Mouse (Mus musculus): Measurements from ENCODE around the gene Atp8b4. TPM values are rescaled to one million over a fixed set of nuclear protein-coding genes. Genes with fewer than 3 reads are reported as not detected.

The Atp8b4 gene
- polyA plus RNA-seq, 1 experiment from 2014 or later = 0.20 TPM

DNA sequence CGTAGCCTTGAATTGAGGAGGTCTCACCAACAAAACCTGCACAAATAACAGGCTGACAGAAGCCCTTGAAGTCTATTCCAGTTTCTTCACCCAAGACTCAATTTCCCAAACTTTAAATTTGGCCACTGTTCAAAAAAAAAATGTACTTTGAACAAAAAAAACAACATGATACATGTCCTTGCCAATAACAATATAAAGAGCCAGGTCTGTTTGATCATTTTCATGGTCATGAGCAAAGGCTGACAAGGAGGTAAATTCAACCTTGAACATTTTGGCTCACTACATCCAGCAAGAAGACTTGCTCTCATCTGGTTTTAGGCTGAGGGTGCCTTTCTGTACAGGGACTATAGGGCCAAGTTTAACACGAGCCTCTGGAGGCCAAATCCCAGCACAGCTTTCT, 83.7 kb downstream of the Atp8b4 start:
- WGBS = 77% methylated on average over 2 of the region's 2 CpGs
- ATAC-seq (ENCODE audit: insufficient number of reproducible peaks, insufficient read depth, low FRiP score, low read depth) = no peak
- Histone ChIP-seq H3K27me3 (ENCODE audit: control insufficient read depth, insufficient read depth, low read length) (no peaks in the 10 kb centered on the region), H3K9ac (replicated peaks; ENCODE audit: low read depth, low read length) (no peak overlapping the region), H3K4me1 (ENCODE audit: control insufficient read depth, insufficient read depth, low read length) (no peaks in the 10 kb centered on the region), H3K4me3 (ENCODE audit: low read depth, low read length) (no peak overlapping the region), H3K27ac (ENCODE audit: low read length) (no peak overlapping the region), H3K4me2 (replicated peaks; ENCODE audit: low read depth, low read length) (no peak overlapping the region), H3K9me3 (ENCODE audit: control insufficient read depth, low read depth, low read length) (no peaks in the 10 kb centered on the region), H3K36me3 (ENCODE audit: control insufficient read depth, insufficient read depth, low read length) (no peaks in the 10 kb centered on the region)

DNA sequence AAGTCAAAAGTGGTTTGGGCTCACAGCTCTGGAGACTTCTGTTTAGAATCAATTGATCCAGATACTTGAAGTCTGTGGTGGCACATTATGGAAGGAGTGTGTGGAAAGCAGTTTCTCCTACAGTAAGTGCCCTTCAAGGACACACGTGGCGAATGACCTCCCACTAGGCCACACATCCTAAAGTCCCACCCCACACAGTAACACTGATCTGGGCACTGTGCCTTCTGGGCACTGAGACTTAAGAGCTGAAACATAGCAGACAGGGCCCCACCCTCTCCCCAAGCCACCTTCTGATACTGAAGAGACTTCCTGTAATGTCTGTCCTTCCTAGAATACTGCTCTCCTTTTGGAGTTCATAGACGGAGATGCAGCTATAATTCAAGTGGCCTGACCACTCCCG, 84.5 kb downstream of the Atp8b4 start:
- ATAC-seq (ENCODE audit: insufficient number of reproducible peaks, insufficient read depth, low FRiP score, low read depth) = no peak
- Histone ChIP-seq H3K27ac (ENCODE audit: low read length) (no peak overlapping the region), H3K4me2 (replicated peaks; ENCODE audit: low read depth, low read length) (no peak overlapping the region), H3K9ac (replicated peaks; ENCODE audit: low read depth, low read length) (no peak overlapping the region), H3K36me3 (ENCODE audit: control insufficient read depth, insufficient read depth, low read length) (no peaks in the 10 kb centered on the region), H3K27me3 (ENCODE audit: control insufficient read depth, insufficient read depth, low read length) (no peaks in the 10 kb centered on the region), H3K9me3 (ENCODE audit: control insufficient read depth, low read depth, low read length) (no peaks in the 10 kb centered on the region), H3K4me1 (ENCODE audit: control insufficient read depth, insufficient read depth, low read length) (no peaks in the 10 kb centered on the region), H3K4me3 (ENCODE audit: low read depth, low read length) (no peak overlapping the region)
- WGBS = 83% methylated on average over 4 of the region's 4 CpGs

GRCm38 (mm10) chr2:126412759-126413158, 87.7 kb downstream of the Atp8b4 start:
- no peak overlapping the region for H3K27ac ChIP-seq (ENCODE audit: low read length)
- H3K4me1 ChIP-seq (ENCODE audit: control insufficient read depth, insufficient read depth, low read length) = no peaks in the 10 kb centered on the region
- no peak overlapping the region for H3K4me2 ChIP-seq (replicated peaks; ENCODE audit: low read depth, low read length)
- H3K36me3 ChIP-seq (ENCODE audit: control insufficient read depth, insufficient read depth, low read length) = no peaks in the 10 kb centered on the region
- no peak for ATAC-seq (ENCODE audit: insufficient number of reproducible peaks, insufficient read depth, low FRiP score, low read depth)
- no peak overlapping the region for H3K4me3 ChIP-seq (ENCODE audit: low read depth, low read length)
- H3K9me3 ChIP-seq (ENCODE audit: control insufficient read depth, low read depth, low read length) = no peaks in the 10 kb centered on the region
- no peaks in the 10 kb centered on the region for H3K27me3 ChIP-seq (ENCODE audit: control insufficient read depth, insufficient read depth, low read length)
- H3K9ac ChIP-seq (replicated peaks; ENCODE audit: low read depth, low read length) = no peak overlapping the region

- no peak overlapping the region for H3K9ac ChIP-seq (replicated peaks; ENCODE audit: low read depth, low read length)
- H3K4me3 ChIP-seq (ENCODE audit: low read depth, low read length) = no peak overlapping the region
- 92% methylated on average over 2 of the region's 2 CpGs for WGBS
- H3K4me1 ChIP-seq (ENCODE audit: control insufficient read depth, insufficient read depth, low read length) = no peaks in the 10 kb centered on the region
- no peaks in the 10 kb centered on the region for H3K36me3 ChIP-seq (ENCODE audit: control insufficient read depth, insufficient read depth, low read length)
- no peaks in the 10 kb centered on the region for H3K27me3 ChIP-seq (ENCODE audit: control insufficient read depth, insufficient read depth, low read length)
- H3K4me2 ChIP-seq (replicated peaks; ENCODE audit: low read depth, low read length) = no peak overlapping the region
- no peak for ATAC-seq (ENCODE audit: insufficient number of reproducible peaks, insufficient read depth, low FRiP score, low read depth)
- no peak overlapping the region for H3K27ac ChIP-seq (ENCODE audit: low read length)
- no peaks in the 10 kb centered on the region for H3K9me3 ChIP-seq (ENCODE audit: control insufficient read depth, low read depth, low read length)
Observed at GRCm38 (mm10) chr2:126399454-126399853, 101.0 kb downstream of the Atp8b4 start.

- 58% methylated on average over 2 of the region's 2 CpGs for whole genome bisulfite sequencing
- no peak overlapping the region for H3K27ac ChIP-seq (ENCODE audit: low read length)
Observed at GRCm38 (mm10) chr2:126399017-126399416, 101.5 kb downstream of the Atp8b4 start.

GRCm38 (mm10) chr2:126398216-126398615, 102.3 kb downstream of the Atp8b4 start:
- ATAC-seq (ENCODE audit: insufficient number of reproducible peaks, insufficient read depth, low FRiP score, low read depth) = no peak
- Histone ChIP-seq H3K9me3 (ENCODE audit: control insufficient read depth, low read depth, low read length) (no peaks in the 10 kb centered on the region), H3K4me3 (ENCODE audit: low read depth, low read length) (no peak overlapping the region), H3K36me3 (ENCODE audit: control insufficient read depth, insufficient read depth, low read length) (no peaks in the 10 kb centered on the region), H3K9ac (replicated peaks; ENCODE audit: low read depth, low read length) (no peak overlapping the region), H3K4me1 (ENCODE audit: control insufficient read depth, insufficient read depth, low read length) (no peaks in the 10 kb centered on the region), H3K4me2 (replicated peaks; ENCODE audit: low read depth, low read length) (no peak overlapping the region), H3K27me3 (ENCODE audit: control insufficient read depth, insufficient read depth, low read length) (no peaks in the 10 kb centered on the region), H3K27ac (ENCODE audit: low read length) (no peak overlapping the region)
- 74% methylated on average over 2 of the region's 2 CpGs for WGBS

More at GRCm38 (mm10) chr2:126399017-126399416, 101.5 kb downstream of the Atp8b4 start:
- Histone ChIP-seq H3K9me3 (ENCODE audit: control insufficient read depth, low read depth, low read length) (no peaks in the 10 kb centered on the region), H3K27me3 (ENCODE audit: control insufficient read depth, insufficient read depth, low read length) (no peaks in the 10 kb centered on the region), H3K4me1 (ENCODE audit: control insufficient read depth, insufficient read depth, low read length) (no peaks in the 10 kb centered on the region), H3K9ac (replicated peaks; ENCODE audit: low read depth, low read length) (no peak overlapping the region), H3K4me2 (replicated peaks; ENCODE audit: low read depth, low read length) (no peak overlapping the region), H3K4me3 (ENCODE audit: low read depth, low read length) (no peak overlapping the region), H3K36me3 (ENCODE audit: control insufficient read depth, insufficient read depth, low read length) (no peaks in the 10 kb centered on the region)
- no peak for ATAC-seq (ENCODE audit: insufficient number of reproducible peaks, insufficient read depth, low FRiP score, low read depth)

- Histone ChIP-seq H3K36me3 (ENCODE audit: control insufficient read depth, insufficient read depth, low read length) (no peaks in the 10 kb centered on the region), H3K4me2 (replicated peaks; ENCODE audit: low read depth, low read length) (no peak overlapping the region), H3K4me3 (ENCODE audit: low read depth, low read length) (no peak overlapping the region), H3K4me1 (ENCODE audit: control insufficient read depth, insufficient read depth, low read length) (no peaks in the 10 kb centered on the region), H3K9ac (replicated peaks; ENCODE audit: low read depth, low read length) (no peak overlapping the region), H3K27me3 (ENCODE audit: control insufficient read depth, insufficient read depth, low read length) (no peaks in the 10 kb centered on the region), H3K27ac (ENCODE audit: low read length) (no peak overlapping the region), H3K9me3 (ENCODE audit: control insufficient read depth, low read depth, low read length) (no peaks in the 10 kb centered on the region)
- WGBS = 56% methylated on average over 8 of the region's 8 CpGs
- no peak for ATAC-seq (ENCODE audit: insufficient number of reproducible peaks, insufficient read depth, low FRiP score, low read depth)
Observed at GRCm38 (mm10) chr2:126397513-126397912, 103.0 kb downstream of the Atp8b4 start.

DNA sequence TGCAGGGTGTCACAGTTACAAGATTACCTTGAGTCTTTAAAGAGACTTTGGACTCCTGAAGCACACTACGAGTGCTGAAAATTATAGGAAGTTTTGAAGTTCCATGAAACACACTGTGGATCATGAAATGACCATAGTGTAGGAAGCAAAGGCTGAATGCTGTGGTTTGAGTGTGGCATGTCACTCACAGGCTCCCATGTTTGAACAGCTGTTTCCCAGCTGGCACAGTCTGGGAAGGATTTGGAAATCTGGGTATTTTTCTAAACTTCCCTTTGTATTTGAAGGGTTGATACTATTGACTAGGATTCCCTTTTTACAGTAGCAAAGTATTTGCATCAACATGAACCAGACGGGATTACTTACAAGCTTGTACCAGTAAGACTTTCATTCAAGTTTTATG, 105.5 kb downstream of the Atp8b4 start:
- Histone ChIP-seq H3K4me3 (ENCODE audit: low read depth, low read length) (no peak overlapping the region), H3K36me3 (ENCODE audit: control insufficient read depth, insufficient read depth, low read length) (no peaks in the 10 kb centered on the region), H3K4me1 (ENCODE audit: control insufficient read depth, insufficient read depth, low read length) (no peaks in the 10 kb centered on the region), H3K4me2 (replicated peaks; ENCODE audit: low read depth, low read length) (no peak overlapping the region), H3K9ac (replicated peaks; ENCODE audit: low read depth, low read length) (no peak overlapping the region), H3K27ac (ENCODE audit: low read length) (no peak overlapping the region), H3K27me3 (ENCODE audit: control insufficient read depth, insufficient read depth, low read length) (no peaks in the 10 kb centered on the region), H3K9me3 (ENCODE audit: control insufficient read depth, low read depth, low read length) (no peaks in the 10 kb centered on the region)
- no peak for ATAC-seq (ENCODE audit: insufficient number of reproducible peaks, insufficient read depth, low FRiP score, low read depth)
- 66% methylated on average over 2 of the region's 2 CpGs for WGBS

DNA sequence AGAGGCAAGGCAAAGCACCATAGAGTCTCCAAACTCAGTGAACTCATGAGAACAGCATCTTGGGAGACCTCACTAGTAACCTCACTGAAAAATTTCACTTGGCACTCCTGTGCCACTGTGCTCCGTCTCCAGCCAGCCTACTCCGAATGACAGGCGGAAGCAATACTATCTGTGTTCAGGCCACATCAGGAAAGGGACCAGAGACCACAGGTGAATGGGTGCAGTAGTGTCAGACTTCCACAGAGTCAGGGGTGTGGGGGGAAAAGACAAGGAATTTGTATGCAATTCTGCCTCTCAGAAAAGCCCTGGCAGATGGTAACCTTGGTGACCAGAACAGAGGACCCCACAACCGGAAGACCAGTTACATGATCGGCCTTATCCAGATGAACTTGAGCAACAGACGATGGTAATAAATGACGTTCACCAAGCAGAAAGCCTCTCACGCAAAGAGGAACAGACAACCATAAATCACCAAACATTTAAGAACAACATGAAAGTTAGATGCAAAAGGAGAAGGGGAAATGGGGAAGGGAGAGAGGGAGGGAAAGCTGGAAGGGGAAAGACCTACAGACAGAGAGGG, 112.9 kb downstream of the Atp8b4 start:
- Histone ChIP-seq H3K27ac (ENCODE audit: low read length) (no peak overlapping the region), H3K4me3 (ENCODE audit: low read depth, low read length) (no peak overlapping the region)
- no peak for ATAC-seq (ENCODE audit: insufficient number of reproducible peaks, insufficient read depth, low FRiP score, low read depth)

More for the DNA sequence above, 112.9 kb downstream of the Atp8b4 start:
- Histone ChIP-seq H3K9ac (replicated peaks; ENCODE audit: low read depth, low read length) (no peak overlapping the region), H3K4me1 (ENCODE audit: control insufficient read depth, insufficient read depth, low read length) (no peaks in the 10 kb centered on the region), H3K36me3 (ENCODE audit: control insufficient read depth, insufficient read depth, low read length) (no peaks in the 10 kb centered on the region), H3K4me2 (replicated peaks; ENCODE audit: low read depth, low read length) (no peak overlapping the region), H3K9me3 (ENCODE audit: control insufficient read depth, low read depth, low read length) (no peaks in the 10 kb centered on the region), H3K27me3 (ENCODE audit: control insufficient read depth, insufficient read depth, low read length) (no peaks in the 10 kb centered on the region)
- WGBS = 63% methylated on average over 8 of the region's 8 CpGs

All from stomach, embryonic 14.5 days (tissue).